Mouse (Mus musculus) heart, postnatal 0 days (tissue): ENCODE results near the gene Tspan17.

Experiments
- CTCF ChIP-seq: IDR thresholded peaks from 2 replicates; pipeline ENCODE4 v1.5.1; 2016; ENCODE audit warnings: antibody characterized with exemption, control low read depth, low read depth
- EP300 ChIP-seq: IDR thresholded peaks from 2 replicates; pipeline ENCODE4 v1.6.1; 2016; ENCODE audit warnings: antibody characterized with exemption, low read depth

- TF ChIP-seq CTCF = no peak
- no peak for TF ChIP-seq EP300
Observed at GRCm38 (mm10) chr13:54836351-54837030, 47.3 kb downstream of the Tspan17 start.
